Mouse (Mus musculus): ENCODE measurements at regions not wholly inside any gene's neighbourhood (a gene's known extent, or its start where the extent isn't known, plus 50 kb on each side); places are given as distances from the start of the nearest gene placed in this dataset.

DNA sequence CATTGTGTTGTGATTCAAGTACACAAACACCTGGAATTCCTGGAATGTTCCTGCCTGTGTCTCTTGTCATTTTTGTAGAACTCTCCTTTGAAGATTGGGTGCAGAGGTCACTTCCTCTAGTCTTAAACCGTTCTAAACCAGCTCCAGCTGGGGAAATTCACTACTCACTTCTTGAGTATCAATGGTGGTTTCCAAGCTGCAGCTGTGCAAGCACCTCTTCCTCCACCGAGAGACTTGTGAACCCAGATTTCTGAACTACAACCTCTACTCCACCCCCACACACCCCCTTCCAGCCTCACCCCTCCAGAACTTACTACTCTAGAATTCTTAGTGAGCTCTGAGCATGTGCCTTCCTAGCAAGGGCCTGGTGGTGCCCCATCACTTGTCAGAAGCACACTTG lies 1387.0 kb downstream of the Gsdmc2 start:
- TF ChIP-seq POLR2A (IDR thresholded peaks at IDR 0.05; ENCODE audit: control insufficient read depth, low read depth, low read length), result no peak
- TF ChIP-seq CTCF (IDR thresholded peaks at IDR 0.05; ENCODE audit: control insufficient read depth, insufficient read depth, insufficient replicate concordance, low read depth, low read length), result no peak
- Histone ChIP-seq H3K27me3 (ENCODE audit: control insufficient read depth, insufficient read depth, low read length) (no peaks in the 10 kb centered on the region), H3K27ac (ENCODE audit: control insufficient read depth, insufficient read depth, low read depth, low read length) (no peak overlapping the region)

GRCm38 (mm10) chr15:62457051-62457664 lies 1387.8 kb downstream of the Gsdmc2 start:
- TF ChIP-seq POLR2A (IDR thresholded peaks at IDR 0.05; ENCODE audit: control insufficient read depth, low read depth, low read length) (no peak), CTCF (IDR thresholded peaks at IDR 0.05; ENCODE audit: control insufficient read depth, insufficient read depth, insufficient replicate concordance, low read depth, low read length) (no peak)
- no peaks in the 10 kb centered on the region for H3K36me3 ChIP-seq (ENCODE audit: control insufficient read depth, insufficient read depth, low read length)
- no peak overlapping the region for H3K27ac ChIP-seq (ENCODE audit: control insufficient read depth, insufficient read depth, low read depth, low read length)
- H3K4me1 ChIP-seq (ENCODE audit: control insufficient read depth, insufficient read depth, low read length), result no peaks in the 10 kb centered on the region
- no peak overlapping the region for H3K4me3 ChIP-seq (ENCODE audit: control insufficient read depth, low read depth, low read length)
- H3K27me3 ChIP-seq (ENCODE audit: control insufficient read depth, insufficient read depth, low read length), result no peaks in the 10 kb centered on the region

More for the DNA sequence above, 1387.0 kb downstream of the Gsdmc2 start:
- Histone ChIP-seq H3K4me1 (ENCODE audit: control insufficient read depth, insufficient read depth, low read length) (peaks cover 2% of the 10 kb centered on the region), H3K4me3 (ENCODE audit: control insufficient read depth, low read depth, low read length) (no peak overlapping the region), H3K36me3 (ENCODE audit: control insufficient read depth, insufficient read depth, low read length) (no peaks in the 10 kb centered on the region)

DNA sequence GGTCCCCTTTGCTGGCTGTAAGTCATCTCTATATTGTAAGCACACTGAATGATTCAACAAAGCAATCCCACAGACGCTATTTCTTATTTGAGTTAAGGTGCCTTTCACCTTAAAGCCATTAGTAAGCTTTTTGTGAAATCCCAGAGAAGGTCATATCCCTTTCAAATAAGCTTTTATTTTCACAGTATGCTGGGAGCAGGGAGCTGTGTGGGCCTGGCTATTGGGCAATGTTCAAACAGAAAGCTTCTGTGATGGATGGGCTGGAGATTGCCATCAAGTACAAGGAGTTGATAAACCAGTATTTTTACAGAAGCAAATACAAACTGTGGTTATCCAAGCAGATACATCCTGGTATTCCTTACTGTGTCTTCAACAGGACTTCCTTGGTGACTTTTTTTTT lies 1389.0 kb downstream of the Gsdmc2 start:
- Histone ChIP-seq H3K27ac (ENCODE audit: control insufficient read depth, insufficient read depth, low read depth, low read length) (no peak overlapping the region), H3K4me1 (ENCODE audit: control insufficient read depth, insufficient read depth, low read length) (no peaks in the 10 kb centered on the region), H3K4me3 (ENCODE audit: control insufficient read depth, low read depth, low read length) (no peak overlapping the region), H3K36me3 (ENCODE audit: control insufficient read depth, insufficient read depth, low read length) (no peaks in the 10 kb centered on the region), H3K27me3 (ENCODE audit: control insufficient read depth, insufficient read depth, low read length) (no peaks in the 10 kb centered on the region)
- TF ChIP-seq CTCF (IDR thresholded peaks at IDR 0.05; ENCODE audit: control insufficient read depth, insufficient read depth, insufficient replicate concordance, low read depth, low read length) (no peak), POLR2A (IDR thresholded peaks at IDR 0.05; ENCODE audit: control insufficient read depth, low read depth, low read length) (no peak)

DNA sequence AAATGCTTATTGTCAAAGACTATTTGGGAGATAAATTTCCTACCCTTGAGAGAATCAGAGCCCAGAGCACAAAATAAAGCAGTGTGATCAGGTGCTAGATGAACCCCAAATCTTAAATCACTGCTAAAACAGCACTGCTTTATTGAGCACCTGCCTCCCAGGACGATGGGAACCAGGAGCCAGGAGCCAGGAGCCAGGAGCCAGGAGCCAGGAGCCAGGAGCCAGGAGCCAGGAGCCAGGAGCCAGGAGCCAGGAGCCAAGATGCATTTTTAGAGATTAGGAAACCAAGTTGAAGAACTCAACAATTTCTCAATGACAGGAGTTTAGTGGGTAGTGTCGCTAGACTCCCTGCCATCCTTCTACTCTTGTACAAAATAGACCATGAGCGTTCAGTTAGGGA lies 1396.9 kb downstream of the Gsdmc2 start:
- no peak for TF ChIP-seq POLR2A (IDR thresholded peaks at IDR 0.05; ENCODE audit: control insufficient read depth, low read depth, low read length)
- no peak for TF ChIP-seq CTCF (IDR thresholded peaks at IDR 0.05; ENCODE audit: control insufficient read depth, insufficient read depth, insufficient replicate concordance, low read depth, low read length)
- H3K27ac ChIP-seq (ENCODE audit: control insufficient read depth, insufficient read depth, low read depth, low read length), result no peak overlapping the region
- no peaks in the 10 kb centered on the region for H3K4me1 ChIP-seq (ENCODE audit: control insufficient read depth, insufficient read depth, low read length)
- no peaks in the 10 kb centered on the region for H3K36me3 ChIP-seq (ENCODE audit: control insufficient read depth, insufficient read depth, low read length)
- no peak overlapping the region for H3K4me3 ChIP-seq (ENCODE audit: control insufficient read depth, low read depth, low read length)
- no peaks in the 10 kb centered on the region for H3K27me3 ChIP-seq (ENCODE audit: control insufficient read depth, insufficient read depth, low read length)

DNA sequence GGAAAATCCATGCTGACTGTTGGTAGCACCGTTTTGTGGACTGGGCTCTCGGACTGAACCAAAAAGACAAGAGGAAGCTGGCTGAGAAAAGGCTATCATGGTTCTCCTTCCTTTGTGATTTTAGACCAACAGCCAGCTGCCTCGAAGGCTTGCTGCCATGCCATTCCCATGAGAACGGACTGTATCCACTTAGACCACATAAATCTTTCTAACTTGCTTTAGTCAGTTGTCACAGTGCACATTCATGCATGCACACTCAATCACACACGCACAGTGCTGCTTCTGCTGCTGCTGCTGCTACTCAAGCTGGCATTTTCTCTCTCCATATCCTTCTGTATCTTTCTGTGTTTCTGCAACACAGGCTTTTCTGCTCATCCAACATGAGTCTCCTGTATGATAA lies 1405.8 kb downstream of the Gsdmc2 start:
- Histone ChIP-seq H3K4me1 (ENCODE audit: control insufficient read depth, insufficient read depth, low read length) (no peaks in the 10 kb centered on the region), H3K36me3 (ENCODE audit: control insufficient read depth, insufficient read depth, low read length) (no peaks in the 10 kb centered on the region), H3K27me3 (ENCODE audit: control insufficient read depth, insufficient read depth, low read length) (no peaks in the 10 kb centered on the region), H3K27ac (ENCODE audit: control insufficient read depth, insufficient read depth, low read depth, low read length) (no peak overlapping the region), H3K4me3 (ENCODE audit: control insufficient read depth, low read depth, low read length) (no peak overlapping the region)
- TF ChIP-seq CTCF (IDR thresholded peaks at IDR 0.05; ENCODE audit: control insufficient read depth, insufficient read depth, insufficient replicate concordance, low read depth, low read length) (no peak), POLR2A (IDR thresholded peaks at IDR 0.05; ENCODE audit: control insufficient read depth, low read depth, low read length) (no peak)

DNA sequence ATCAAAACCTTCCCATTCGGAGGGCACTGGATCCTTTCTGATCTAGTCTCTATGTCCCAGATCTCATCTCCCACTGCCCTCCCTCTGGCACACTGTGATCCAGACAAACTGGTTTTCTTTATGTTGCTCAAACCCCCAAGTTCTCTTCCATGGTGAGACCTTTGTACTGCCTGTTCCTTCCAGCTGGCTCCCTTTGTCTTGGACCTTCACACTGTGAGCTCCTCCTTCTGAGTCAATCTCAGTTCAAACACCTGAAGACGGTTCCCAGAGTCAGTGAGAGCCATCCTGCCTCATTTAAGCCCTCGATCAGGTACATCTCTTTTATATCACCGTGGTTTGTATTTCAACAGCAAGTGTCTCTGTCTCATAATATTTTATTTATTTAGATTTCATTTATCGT lies 1408.3 kb downstream of the Gsdmc2 start:
- no peaks in the 10 kb centered on the region for H3K27me3 ChIP-seq (ENCODE audit: control insufficient read depth, insufficient read depth, low read length)
- no peaks in the 10 kb centered on the region for H3K4me1 ChIP-seq (ENCODE audit: control insufficient read depth, insufficient read depth, low read length)
- H3K36me3 ChIP-seq (ENCODE audit: control insufficient read depth, insufficient read depth, low read length), result no peaks in the 10 kb centered on the region
- H3K4me3 ChIP-seq (ENCODE audit: control insufficient read depth, low read depth, low read length), result no peak overlapping the region
- TF ChIP-seq POLR2A (IDR thresholded peaks at IDR 0.05; ENCODE audit: control insufficient read depth, low read depth, low read length) (no peak), CTCF (IDR thresholded peaks at IDR 0.05; ENCODE audit: control insufficient read depth, insufficient read depth, insufficient replicate concordance, low read depth, low read length) (no peak)
- no peak overlapping the region for H3K27ac ChIP-seq (ENCODE audit: control insufficient read depth, insufficient read depth, low read depth, low read length)

DNA sequence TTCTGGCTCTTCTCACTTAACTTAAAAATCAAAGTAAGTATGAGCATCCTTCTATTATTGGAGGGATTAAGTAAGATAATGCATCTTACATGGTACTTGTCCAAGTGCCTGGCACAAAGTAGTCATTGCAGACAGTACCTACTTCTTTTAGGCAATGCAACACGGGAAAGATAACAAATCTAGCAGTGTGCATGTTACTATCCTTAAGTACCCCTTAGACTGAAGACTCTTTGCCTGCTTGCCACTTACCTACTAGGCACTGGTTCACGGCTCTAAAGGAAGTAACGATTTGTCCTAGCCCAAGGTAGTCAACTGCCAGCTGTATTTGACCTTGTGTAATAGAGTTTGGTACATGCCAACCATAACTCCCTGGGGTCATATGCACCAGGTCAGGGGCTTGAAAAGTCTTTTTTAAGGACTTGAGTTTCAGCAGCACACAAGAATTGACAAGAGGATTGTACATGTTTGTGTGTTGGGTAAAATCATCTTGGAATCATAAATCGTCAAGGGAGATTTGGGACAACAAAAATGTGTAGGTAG lies 1409.8 kb downstream of the Gsdmc2 start:
- Histone ChIP-seq H3K36me3 (ENCODE audit: control insufficient read depth, insufficient read depth, low read length) (no peaks in the 10 kb centered on the region), H3K4me1 (ENCODE audit: control insufficient read depth, insufficient read depth, low read length) (no peaks in the 10 kb centered on the region), H3K27ac (ENCODE audit: control insufficient read depth, insufficient read depth, low read depth, low read length) (no peak overlapping the region), H3K4me3 (ENCODE audit: control insufficient read depth, low read depth, low read length) (no peak overlapping the region), H3K27me3 (ENCODE audit: control insufficient read depth, insufficient read depth, low read length) (no peaks in the 10 kb centered on the region)
- TF ChIP-seq POLR2A (IDR thresholded peaks at IDR 0.05; ENCODE audit: control insufficient read depth, low read depth, low read length) (no peak), CTCF (IDR thresholded peaks at IDR 0.05; ENCODE audit: control insufficient read depth, insufficient read depth, insufficient replicate concordance, low read depth, low read length) (no peak)

Data from testis, adult 2 months (tissue).